Mouse (Mus musculus) CH12.LX (cell line): ENCODE measurements at regions not wholly inside any gene's neighbourhood (a gene's known extent, or its start where the extent isn't known, plus 50 kb on each side); places are given as distances from the start of the nearest gene placed in this dataset.

ENCODE experiments used
- GABPA ChIP-seq: IDR thresholded peaks from 2 replicates; pipeline ENCODE4 v1.6.1; 2012; ENCODE audit warnings: low read depth, low read length, improper control_type of control experiment, inconsistent platforms; ENCODE audit not compliant: insufficient replicate concordance
- USF1 ChIP-seq: IDR thresholded peaks from 2 replicates; pipeline ENCODE4 v1.6.1; 2014; ENCODE audit warnings: low read depth, mild to moderate bottlenecking, inconsistent platforms, low read length, improper control_type of control experiment

- TF ChIP-seq GABPA (no peak), USF1 (no peak)
These were observed 163.7 kb downstream of the Gm12689 start for GRCm38 (mm10) chr4:99459436-99459835.
